Mouse (Mus musculus): ENCODE data around the gene Klk11.

Klk11 gene

GRCm38 (mm10) chr7:43774364-43774763 is at the start of gene Klk11:
Klk11 (plus strand) TSS chr7:43774604.
- no peak for DNase-seq (ENCODE audit: extremely low read depth, low read depth)

GRCm38 (mm10) chr7:43747788-43748187 is 26.6 kb upstream of the Klk11 start:
- no peak for DNase-seq (ENCODE audit: extremely low read depth, low read depth)

- no peak for DNase-seq (ENCODE audit: extremely low read depth, low read depth)
These were observed 21.6 kb upstream of the Klk11 start for GRCm38 (mm10) chr7:43752806-43753205.

DNA sequence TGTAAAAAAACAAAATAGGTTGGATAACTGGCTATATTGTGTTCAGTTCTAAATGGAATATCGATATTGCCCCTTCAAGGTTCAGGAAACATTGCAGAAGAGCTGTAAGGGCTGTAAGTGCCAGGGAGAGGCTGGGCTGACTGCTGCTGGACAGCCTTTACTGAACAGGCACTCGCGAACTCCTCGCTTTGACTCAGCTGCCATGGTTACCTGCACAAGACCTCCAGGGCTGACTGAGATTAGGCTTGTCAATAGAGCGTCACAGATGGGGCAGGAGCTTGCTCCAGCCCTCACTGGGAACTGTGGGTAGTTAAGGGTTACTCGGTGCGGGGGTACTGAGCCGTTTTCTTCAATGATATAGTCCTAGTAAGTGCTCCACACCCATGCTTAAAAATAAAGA is 7.9 kb upstream of the Klk11 start:
- DNase-seq (ENCODE audit: extremely low read depth, low read depth): no peak

- DNase-seq (ENCODE audit: extremely low read depth, low read depth): no peak
These were observed 5.8 kb upstream of the Klk11 start, which contains the start of gene Klk12 for GRCm38 (mm10) chr7:43768597-43768996. Klk12 (plus strand) TSS chr7:43768897.

DNA sequence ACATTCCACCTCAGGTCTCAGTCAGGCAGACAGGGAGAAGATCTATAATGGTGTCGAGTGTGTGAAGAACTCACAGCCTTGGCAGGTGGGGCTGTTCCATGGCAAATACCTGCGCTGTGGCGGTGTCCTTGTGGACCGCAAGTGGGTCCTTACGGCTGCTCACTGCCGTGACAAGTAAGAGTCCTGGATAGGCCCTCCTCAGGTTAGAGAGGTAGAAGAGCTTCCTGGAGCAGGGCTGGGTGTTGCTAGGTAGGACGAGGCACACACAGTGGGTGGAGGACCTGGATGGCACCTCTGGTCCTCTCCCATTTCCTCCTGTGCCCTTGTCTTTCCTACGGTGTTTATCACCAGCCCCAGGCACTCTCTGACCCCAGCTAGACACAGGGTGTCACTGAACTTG is 4.8 kb upstream of the Klk11 start:
- DNase-seq (ENCODE audit: extremely low read depth, low read depth): no peak

DNA sequence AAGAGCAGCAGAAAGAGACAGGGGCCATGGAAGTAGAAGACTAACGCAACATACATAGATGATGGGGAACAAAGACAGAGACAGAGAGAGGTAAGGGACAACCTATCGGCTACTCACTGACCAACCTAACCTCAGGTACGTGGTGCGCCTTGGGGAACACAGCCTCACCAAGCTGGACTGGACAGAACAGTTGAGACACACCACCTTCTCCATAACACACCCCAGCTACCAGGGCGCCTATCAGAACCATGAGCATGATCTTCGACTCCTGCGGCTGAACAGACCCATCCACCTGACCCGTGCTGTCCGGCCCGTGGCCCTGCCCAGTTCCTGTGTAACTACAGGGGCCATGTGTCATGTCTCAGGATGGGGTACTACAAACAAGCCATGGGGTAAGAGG is 3.7 kb upstream of the Klk11 start:
- DNase-seq (ENCODE audit: extremely low read depth, low read depth): no peak

GRCm38 (mm10) chr7:43771916-43772315 is 2.5 kb upstream of the Klk11 start:
- no peak for DNase-seq (ENCODE audit: extremely low read depth, low read depth)

DNA sequence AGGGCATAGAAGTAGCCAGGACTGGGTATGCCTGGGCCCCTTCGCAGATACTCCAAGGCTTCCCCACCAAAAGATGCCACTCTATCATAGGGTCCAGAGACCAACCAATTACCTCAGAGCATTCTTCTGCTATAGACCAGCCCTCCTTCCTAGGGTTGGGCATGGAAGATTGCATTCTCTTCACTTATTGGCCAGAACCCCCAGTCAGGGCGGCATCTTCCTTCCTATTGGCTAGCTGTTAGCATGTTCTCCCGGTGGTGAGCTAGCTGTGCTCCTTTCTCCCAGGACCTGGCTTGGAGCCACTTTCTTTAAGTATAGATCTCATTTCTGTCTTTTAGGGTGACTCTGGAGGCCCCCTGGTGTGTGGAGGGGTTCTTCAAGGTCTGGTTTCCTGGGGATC is 1.5 kb upstream of the Klk11 start:
- no peak for DNase-seq (ENCODE audit: extremely low read depth, low read depth)

- DNase-seq (ENCODE audit: extremely low read depth, low read depth): no peak
These were observed 398 bp downstream of the Klk11 start for GRCm38 (mm10) chr7:43774802-43775201.

- DNase-seq (ENCODE audit: extremely low read depth, low read depth): no peak
These were observed 1.1 kb downstream of the Klk11 start for GRCm38 (mm10) chr7:43775311-43776057.

DNA sequence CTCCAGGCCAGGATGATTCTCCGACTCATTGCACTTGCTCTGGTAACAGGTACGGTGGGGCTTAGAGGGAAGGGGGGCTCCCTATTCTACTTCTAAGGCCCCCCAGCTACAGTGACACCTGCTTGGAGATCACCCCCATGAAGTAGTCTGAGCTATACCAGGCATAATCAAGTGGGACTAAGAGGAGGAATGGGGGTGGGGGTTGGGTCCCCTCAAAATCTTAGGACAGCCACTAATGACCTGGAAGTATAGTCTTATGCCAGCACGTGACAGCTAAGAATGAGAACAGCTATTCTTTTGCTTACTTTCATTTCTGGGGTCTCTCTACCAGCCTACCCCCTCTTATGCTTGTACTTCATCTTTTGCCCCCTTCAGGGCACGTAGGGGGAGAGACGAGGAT is 2.1 kb downstream of the Klk11 start:
- DNase-seq (ENCODE audit: extremely low read depth, low read depth): no peak

DNA sequence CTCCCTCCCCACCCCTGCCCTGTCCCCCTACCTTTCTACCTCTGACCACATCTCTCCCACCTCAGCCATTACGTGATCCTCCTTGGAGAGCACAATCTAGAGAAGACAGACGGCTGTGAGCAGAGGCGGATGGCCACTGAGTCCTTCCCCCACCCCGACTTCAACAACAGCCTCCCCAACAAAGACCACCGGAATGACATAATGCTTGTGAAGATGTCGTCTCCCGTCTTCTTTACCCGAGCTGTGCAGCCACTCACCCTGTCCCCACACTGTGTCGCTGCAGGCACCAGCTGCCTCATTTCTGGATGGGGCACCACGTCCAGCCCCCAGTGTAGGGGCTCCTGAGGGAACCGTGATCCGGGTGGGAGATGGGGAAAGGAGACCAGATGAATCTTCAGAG is 3.0 kb downstream of the Klk11 start:
- no peak for DNase-seq (ENCODE audit: extremely low read depth, low read depth)

- DNase-seq (ENCODE audit: extremely low read depth, low read depth): no peak
These were observed 4.0 kb downstream of the Klk11 start for GRCm38 (mm10) chr7:43778176-43778970.

DNA sequence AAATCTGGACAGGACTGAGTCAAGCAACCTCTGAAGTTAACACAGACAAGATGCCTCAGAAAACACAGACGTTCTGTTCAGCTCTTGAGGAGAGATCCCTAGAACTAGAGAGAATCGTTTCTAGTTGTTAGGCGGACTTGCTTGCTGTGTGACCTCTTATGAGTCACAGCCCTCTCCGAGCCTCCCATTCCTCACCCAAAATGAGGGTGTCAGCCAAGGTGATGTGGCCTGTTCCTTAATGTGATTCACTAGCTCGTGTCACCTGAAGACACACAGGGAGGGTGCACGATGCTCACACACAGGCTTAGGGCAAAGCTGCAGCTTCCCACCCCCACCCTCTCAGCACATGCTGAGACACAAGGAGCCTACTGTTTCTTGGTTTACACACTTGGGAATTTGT is 5.8 kb downstream of the Klk11 start:
- DNase-seq (ENCODE audit: extremely low read depth, low read depth): no peak

- no peak for DNase-seq (ENCODE audit: extremely low read depth, low read depth)
These were observed 6.3 kb downstream of the Klk11 start, which contains the start of gene Klk10 for GRCm38 (mm10) chr7:43780746-43781145. Klk10 (plus strand) TSS chr7:43781035.

GRCm38 (mm10) chr7:43781541-43781940 is 7.1 kb downstream of the Klk11 start:
- no peak for DNase-seq (ENCODE audit: extremely low read depth, low read depth)

DNA sequence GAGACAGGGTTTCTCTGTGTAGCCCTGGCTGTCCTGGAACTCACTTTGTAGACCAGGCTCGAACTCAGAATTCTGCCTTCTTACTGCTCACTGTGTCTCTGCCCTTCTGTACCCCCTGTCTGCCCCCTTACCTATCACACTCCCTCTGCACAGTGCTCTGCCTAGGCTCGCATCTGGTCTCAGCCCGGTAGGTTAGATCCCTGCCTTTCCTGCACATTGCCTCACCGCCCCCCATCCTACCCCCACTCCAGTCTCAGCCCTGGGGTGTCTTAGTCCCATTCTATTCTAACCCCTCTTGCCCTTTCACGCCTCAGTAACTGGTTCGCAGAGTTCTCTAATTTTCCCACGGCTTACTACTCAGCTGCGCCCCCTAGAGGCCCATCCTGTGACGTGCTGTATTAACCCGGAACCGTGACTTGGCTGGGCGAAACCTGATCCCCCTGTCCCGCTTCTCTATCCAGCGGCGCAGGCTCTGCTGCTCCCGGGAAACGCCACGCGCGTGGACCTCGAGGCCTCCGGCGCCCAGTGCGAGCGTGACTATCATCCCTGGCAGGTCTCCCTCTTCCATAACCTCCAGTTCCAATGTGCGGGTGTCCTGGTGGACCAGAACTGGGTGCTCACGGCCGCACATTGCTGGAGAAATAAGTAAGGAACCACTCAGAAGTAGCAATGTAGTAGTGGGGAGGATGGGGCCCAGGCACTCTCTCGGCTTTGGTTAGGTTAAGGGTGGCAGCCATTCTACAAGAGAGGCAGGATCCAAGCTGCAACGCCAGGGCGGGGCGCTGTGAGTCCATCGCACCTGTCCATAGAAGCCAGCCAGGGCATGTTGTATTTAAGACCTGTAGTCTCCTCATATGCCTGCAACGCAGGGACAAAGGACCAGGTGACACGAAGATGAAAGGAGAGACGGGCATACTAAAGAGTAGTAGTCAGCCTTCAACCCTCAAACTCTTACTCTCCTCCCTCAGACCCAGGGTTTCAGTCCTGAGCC is 8.2 kb downstream of the Klk11 start:
- DNase-seq (ENCODE audit: extremely low read depth, low read depth): no peak

DNA sequence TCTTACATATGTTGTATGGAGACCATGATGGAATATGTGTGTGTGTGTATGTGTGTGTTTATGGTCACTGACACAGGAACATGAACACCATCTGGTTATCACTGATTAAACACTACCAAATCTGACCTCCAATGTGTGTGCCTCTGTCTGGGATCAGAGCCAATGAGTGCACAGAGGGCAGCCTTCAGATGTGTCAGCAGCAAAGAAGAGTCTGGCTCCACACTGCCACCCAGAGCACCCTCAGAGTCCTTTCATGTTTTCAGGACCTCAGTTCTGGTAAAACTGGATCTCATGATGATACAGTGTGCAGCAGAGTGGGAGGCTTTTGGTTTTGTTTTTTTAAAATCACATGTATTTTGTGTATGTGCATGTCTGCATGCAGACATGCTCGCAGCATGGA is 10.9 kb downstream of the Klk11 start:
- no peak for DNase-seq (ENCODE audit: extremely low read depth, low read depth)

GRCm38 (mm10) chr7:43788096-43788495 is 13.7 kb downstream of the Klk11 start:
- DNase-seq (ENCODE audit: extremely low read depth, low read depth): no peak

DNA sequence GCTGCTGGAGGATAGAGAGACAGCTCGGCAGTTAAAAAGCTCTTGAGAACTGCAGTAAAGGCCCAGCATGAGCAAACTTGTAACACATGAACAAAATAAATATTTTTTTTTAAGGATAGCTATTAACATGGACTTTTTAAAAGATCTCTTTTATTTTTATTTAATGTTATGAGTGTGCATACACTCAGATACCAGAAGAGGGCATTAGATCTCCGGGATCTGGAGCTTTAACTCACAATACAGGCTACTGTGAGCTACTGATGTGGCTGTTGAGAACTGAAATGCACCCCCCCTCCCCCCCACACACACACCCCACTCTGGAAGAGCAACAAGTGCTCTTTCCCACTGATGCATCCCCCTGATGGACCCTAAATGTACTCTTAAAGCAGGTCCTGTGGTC is 14.9 kb downstream of the Klk11 start:
- DNase-seq (ENCODE audit: extremely low read depth, low read depth): no peak

All from MEL-GATA-1-ER (cell line).